Comparison of ENCODE assay signal across 17 mouse cellular contexts in genomic region chr1:75244175-75244826, GRCm38 (mm10). TPM values are rescaled to one million over a fixed set of nuclear protein-coding genes. Genes with fewer than 3 reads are reported as not detected.
DNase-seq lines count a peak whose midpoint lies in the region; ATAC-seq and TF ChIP-seq lines count a peak whose summit lies in the region.
"Had no signal": no experiment of that assay in that cellular context is flagged by ENCODE, and none has a peak within 500 bp of the region (broad histone marks: within the 10 kb centered on the region; RNA-seq: fewer than 3 reads in every experiment).

No protein-coding gene starts in this region.

- ATAC-seq in lung, embryonic 16.5 days (ENCODE audit: low read depth), result peak; percentile 11; the same call in 1 of the 2 replicates
- 0 out of 2 replicates have a peak, but pooled peaks have one; percentile 31 for ATAC-seq in hindbrain, embryonic 15.5 days (ENCODE audit: low FRiP score, low read depth)
- peak; percentile 18; the same call in 1 of the 2 replicates for ATAC-seq in midbrain, embryonic 15.5 days (replicated peaks)
- ATAC-seq in megakaryocyte, adult 5-6 weeks (ENCODE audit: poor library complexity, severe bottlenecking), result no peak

- WGBS in lung, embryonic 16.5 days, result 89% methylated on average over 12 of the region's 12 CpGs
- WGBS in hindbrain, embryonic 15.5 days, result 88% methylated on average over 12 of the region's 12 CpGs
- 88% methylated on average over 12 of the region's 12 CpGs for WGBS in midbrain, embryonic 15.5 days
- WGBS in lung, adult 2 months, result 93% methylated on average over 12 of the region's 12 CpGs

- DNase-seq in heart, adult 11 months, result peak; percentile 91
- no peak for DNase-seq in heart, postnatal 4 days
- DNase-seq in lung, postnatal 36 days, result no peak
- no peak for DNase-seq in lung, adult 2 months
- DNase-seq: cerebellum, adult 11 months had no signal

- peaks cover 11% of the 10 kb centered on the region for H3K4me1 ChIP-seq in lung, embryonic 16.5 days (replicated peaks; ENCODE audit: control insufficient read depth, insufficient read depth, low read length)
- H3K4me1 ChIP-seq in hindbrain, embryonic 15.5 days (replicated peaks), result no peaks in the 10 kb centered on the region; the same call in 1 of the 2 replicates
- H3K4me1 ChIP-seq in midbrain, embryonic 15.5 days, result no peaks in the 10 kb centered on the region
- H3K4me1 ChIP-seq in lung, adult 2 months (ENCODE audit: control insufficient read depth, insufficient read depth, low read length), result peaks cover 7% of the 10 kb centered on the region; the same call in 1 of the 2 replicates

- no peak overlapping the region for H3K27ac ChIP-seq in lung, embryonic 16.5 days (ENCODE audit: low read length)
- no peak overlapping the region for H3K27ac ChIP-seq in hindbrain, embryonic 15.5 days (replicated peaks)
- no peak overlapping the region for H3K27ac ChIP-seq in midbrain, embryonic 15.5 days
- H3K27ac ChIP-seq: gastrocnemius, adult 2 months; stomach, embryonic 15.5 days had no signal

- no peaks in the 10 kb centered on the region for H3K9me3 ChIP-seq in lung, embryonic 16.5 days (ENCODE audit: control insufficient read depth, low read length)
- H3K9me3 ChIP-seq in hindbrain, embryonic 15.5 days, result no peaks in the 10 kb centered on the region
- H3K9me3 ChIP-seq in midbrain, embryonic 15.5 days, result no peaks in the 10 kb centered on the region
- H3K9me3 ChIP-seq: stomach, embryonic 15.5 days had no signal

- H3K9ac ChIP-seq in lung, embryonic 16.5 days (ENCODE audit: low read length), result no peak overlapping the region
- H3K9ac ChIP-seq in hindbrain, embryonic 15.5 days, result no peak overlapping the region
- H3K9ac ChIP-seq in midbrain, embryonic 15.5 days, result no peak overlapping the region
- H3K9ac ChIP-seq: stomach, embryonic 15.5 days had no signal

- H3K4me3 ChIP-seq in lung, embryonic 16.5 days (ENCODE audit: low read length), result no peak overlapping the region
- no peak overlapping the region for H3K4me3 ChIP-seq in hindbrain, embryonic 15.5 days
- no peak overlapping the region for H3K4me3 ChIP-seq in midbrain, embryonic 15.5 days
- H3K4me3 ChIP-seq in lung, adult 2 months (replicated peaks; ENCODE audit: extremely low read depth, low read depth, low read length), result no peak overlapping the region
- H3K4me3 ChIP-seq: gastrocnemius, adult 2 months; stomach, embryonic 15.5 days had no signal

- no peak for TF ChIP-seq POLR2A in lung, adult 2 months (IDR thresholded peaks at IDR 0.05; ENCODE audit: borderline replicate concordance, extremely low read depth, low read depth, low read length)

- H3K27me3 ChIP-seq in lung, embryonic 16.5 days (ENCODE audit: control insufficient read depth, insufficient read depth, low read depth, low read length), result no peaks in the 10 kb centered on the region
- no peaks in the 10 kb centered on the region for H3K27me3 ChIP-seq in hindbrain, embryonic 15.5 days
- no peaks in the 10 kb centered on the region for H3K27me3 ChIP-seq in midbrain, embryonic 15.5 days (replicated peaks)
- H3K27me3 ChIP-seq: stomach, embryonic 15.5 days had no signal

- TF ChIP-seq CTCF in lung, adult 2 months (IDR thresholded peaks at IDR 0.05; ENCODE audit: insufficient read depth, low read length), result no peak

- no peak overlapping the region for H3K4me2 ChIP-seq in lung, embryonic 16.5 days (ENCODE audit: low read depth, low read length)
- H3K4me2 ChIP-seq in hindbrain, embryonic 15.5 days, result no peak overlapping the region
- no peak overlapping the region for H3K4me2 ChIP-seq in midbrain, embryonic 15.5 days
- H3K4me2 ChIP-seq: heart, embryonic 11.5 days; stomach, embryonic 15.5 days had no signal

- peaks cover 3% of the 10 kb centered on the region; the same call in 1 of the 2 replicates for H3K36me3 ChIP-seq in lung, embryonic 16.5 days (ENCODE audit: control insufficient read depth, insufficient read depth, low read length)
- peaks cover 21% of the 10 kb centered on the region for H3K36me3 ChIP-seq in hindbrain, embryonic 15.5 days
- H3K36me3 ChIP-seq in midbrain, embryonic 15.5 days (replicated peaks), result no peaks in the 10 kb centered on the region; the same call in 1 of the 2 replicates
- H3K36me3 ChIP-seq: stomach, embryonic 15.5 days had no signal

RNA-seq across cellular contexts. Expression of gene Dnajb2, which starts 8.1 kb away (rescaled TPM):
- total RNA-seq in heart, postnatal 4 days (2021), result 10 to 100 TPM; 46.4 to 49.2 TPM
- 27.6 and 32.7 TPM in 2 replicates for polyA plus RNA-seq in lung, embryonic 16.5 days (2015; fragmentation: Nextera tagmentation; extraction: Ambion mirVana)
- polyA plus RNA-seq in hindbrain, embryonic 15.5 days (2015; fragmentation: Nextera tagmentation; extraction: Ambion mirVana), result 72.5 and 85.0 TPM in 2 replicates
- polyA plus RNA-seq in midbrain, embryonic 15.5 days (2015; fragmentation: Nextera tagmentation; extraction: Ambion mirVana), result 72.9 and 82.1 TPM in 2 replicates
- total RNA-seq in megakaryocyte, adult 5-6 weeks (2015), result 1.9 and 2.6 TPM in 2 replicates
- total RNA-seq in megakaryocyte, adult 5-6 weeks (2017), result 5.9 and 7.3 TPM in 2 replicates
- 54.5 and 56.1 TPM in 2 replicates for polyA plus RNA-seq in lung, adult 2 months (2012; rRNA removed)

RNA-seq across cellular contexts. Expression of gene A630095N17Rik, which starts 12.4 kb away (rescaled TPM):
- not detected for total RNA-seq in heart, postnatal 4 days (2021)
- not detected in 2 replicates for polyA plus RNA-seq in lung, embryonic 16.5 days (2015; fragmentation: Nextera tagmentation; extraction: Ambion mirVana)
- not detected in 2 replicates for polyA plus RNA-seq in hindbrain, embryonic 15.5 days (2015; fragmentation: Nextera tagmentation; extraction: Ambion mirVana)
- polyA plus RNA-seq in midbrain, embryonic 15.5 days (2015; fragmentation: Nextera tagmentation; extraction: Ambion mirVana), result not detected in 2 replicates
- total RNA-seq in megakaryocyte, adult 5-6 weeks (2015), result not detected in 2 replicates
- total RNA-seq in megakaryocyte, adult 5-6 weeks (2017), result not detected in 2 replicates
- polyA plus RNA-seq in lung, adult 2 months (2012; rRNA removed), result not detected in 2 replicates
- total RNA-seq: adrenal gland, postnatal 36 days; gastrocnemius, adult 2 months; left cerebral cortex, postnatal 10 days; megakaryocyte-erythroid progenitor cell, adult 5-6 weeks had no signal
- polyA plus RNA-seq: heart, embryonic 11.5 days; liver, embryonic 16.5 days; stomach, embryonic 15.5 days had no signal

RNA-seq across cellular contexts. Expression of gene Ptprn, which starts 20.0 kb away (rescaled TPM):
- total RNA-seq in heart, postnatal 4 days (2021), result under 1 TPM; 0.41 to 0.43 TPM
- polyA plus RNA-seq in lung, embryonic 16.5 days (2015; fragmentation: Nextera tagmentation; extraction: Ambion mirVana), result 0.63 and 0.78 TPM in 2 replicates
- polyA plus RNA-seq in hindbrain, embryonic 15.5 days (2015; fragmentation: Nextera tagmentation; extraction: Ambion mirVana), result 30.4 and 33.5 TPM in 2 replicates
- 24.2 and 26.6 TPM in 2 replicates for polyA plus RNA-seq in midbrain, embryonic 15.5 days (2015; fragmentation: Nextera tagmentation; extraction: Ambion mirVana)
- total RNA-seq in megakaryocyte, adult 5-6 weeks (2015), result not detected in 2 replicates
- not detected in 2 replicates for total RNA-seq in megakaryocyte, adult 5-6 weeks (2017)
- polyA plus RNA-seq in lung, adult 2 months (2012; rRNA removed), result 2.1 and 2.5 TPM in 2 replicates
- total RNA-seq: gastrocnemius, adult 2 months; hematopoietic stem cell, adult 5-6 weeks had no signal

RNA-seq across cellular contexts. Expression of gene Tuba4a, which starts 24.6 kb away (rescaled TPM):
- total RNA-seq in heart, postnatal 4 days (2021), result 100 to 1,000 TPM; 371 to 462 TPM
- polyA plus RNA-seq in lung, embryonic 16.5 days (2015; fragmentation: Nextera tagmentation; extraction: Ambion mirVana), result 51.5 and 58.8 TPM in 2 replicates
- 26.8 and 28.1 TPM in 2 replicates for polyA plus RNA-seq in hindbrain, embryonic 15.5 days (2015; fragmentation: Nextera tagmentation; extraction: Ambion mirVana)
- polyA plus RNA-seq in midbrain, embryonic 15.5 days (2015; fragmentation: Nextera tagmentation; extraction: Ambion mirVana), result 7.9 and 12.7 TPM in 2 replicates
- 373 and 391 TPM in 2 replicates for total RNA-seq in megakaryocyte, adult 5-6 weeks (2015)
- 160 and 168 TPM in 2 replicates for total RNA-seq in megakaryocyte, adult 5-6 weeks (2017)
- polyA plus RNA-seq in lung, adult 2 months (2012; rRNA removed), result 36.6 and 103 TPM in 2 replicates

RNA-seq across cellular contexts. Expression of gene Stk16, which starts 33.7 kb away (rescaled TPM):
- 10 to 100 TPM; 65.6 to 67.0 TPM for total RNA-seq in heart, postnatal 4 days (2021)
- 122 and 127 TPM in 2 replicates for polyA plus RNA-seq in lung, embryonic 16.5 days (2015; fragmentation: Nextera tagmentation; extraction: Ambion mirVana)
- polyA plus RNA-seq in hindbrain, embryonic 15.5 days (2015; fragmentation: Nextera tagmentation; extraction: Ambion mirVana), result 146 and 147 TPM in 2 replicates
- polyA plus RNA-seq in midbrain, embryonic 15.5 days (2015; fragmentation: Nextera tagmentation; extraction: Ambion mirVana), result 156 and 169 TPM in 2 replicates
- total RNA-seq in megakaryocyte, adult 5-6 weeks (2015), result 99.9 and 101 TPM in 2 replicates
- 71.1 and 84.6 TPM in 2 replicates for total RNA-seq in megakaryocyte, adult 5-6 weeks (2017)
- 130 and 140 TPM in 2 replicates for polyA plus RNA-seq in lung, adult 2 months (2012; rRNA removed)
